20 mouse cellular contexts compared by ENCODE assay signal in the genomic region with DNA sequence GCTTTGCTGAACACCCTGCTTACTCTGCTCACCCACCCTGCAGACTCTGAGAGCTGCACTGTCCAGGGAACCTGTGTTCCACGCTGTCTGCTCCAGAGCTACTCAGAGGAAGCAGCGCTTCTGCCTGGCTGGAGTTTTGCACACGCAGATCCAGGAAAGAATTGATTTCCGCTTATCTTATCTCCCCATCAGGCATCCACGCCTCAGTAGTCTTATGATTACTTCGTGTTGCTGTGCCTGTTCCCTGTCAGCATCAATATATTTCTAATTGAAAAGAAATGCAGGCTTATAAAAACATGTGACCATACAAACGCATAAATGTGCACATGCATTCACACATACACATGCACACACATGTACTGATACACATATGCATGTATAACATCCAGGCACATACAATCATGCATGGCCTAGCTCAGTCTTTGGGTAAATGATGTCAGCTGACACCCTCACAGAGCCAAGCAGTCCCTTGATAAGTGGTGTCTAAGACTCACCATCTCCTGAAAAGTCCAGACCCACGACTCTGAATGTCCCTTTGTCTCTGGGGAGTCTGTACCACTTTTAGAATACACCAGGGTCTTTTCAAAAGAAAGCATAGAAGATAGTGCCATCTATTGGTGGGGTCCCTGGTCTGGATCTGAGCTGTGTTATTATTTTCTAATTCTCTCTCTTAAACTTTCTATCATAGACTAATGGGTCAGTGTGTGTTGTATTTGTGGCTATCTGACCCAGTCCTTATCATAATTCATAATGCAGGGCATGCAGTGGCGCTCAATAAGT. TPM values are rescaled to one million over a fixed set of nuclear protein-coding genes. Genes with fewer than 3 reads are reported as not detected.
DNase-seq lines count a peak whose midpoint lies in the region; ATAC-seq and TF ChIP-seq lines count a peak whose summit lies in the region.
"Had no signal": no experiment of that assay in that cellular context is flagged by ENCODE, and none has a peak within 500 bp of the region (broad histone marks: within the 10 kb centered on the region; RNA-seq: fewer than 3 reads in every experiment).

No protein-coding gene starts in this region.

- H3K27me3 ChIP-seq in hindbrain, embryonic 11.5 days (ENCODE audit: control insufficient read depth, insufficient read depth, low read length) = no peaks in the 10 kb centered on the region
- H3K27me3 ChIP-seq in hindbrain, embryonic 13.5 days = peaks cover 8% of the 10 kb centered on the region; the same call in 1 of the 2 replicates
- H3K27me3 ChIP-seq in hindbrain, embryonic 15.5 days = no peaks in the 10 kb centered on the region
- no peaks in the 10 kb centered on the region; the same call in 1 of the 2 replicates for H3K27me3 ChIP-seq in midbrain, postnatal 0 days (ENCODE audit: insufficient read depth, low read length)
- H3K27me3 ChIP-seq: embryonic facial prominence, embryonic 12.5 days; lung, embryonic 15.5 days had no signal

- H3K27ac ChIP-seq in hindbrain, embryonic 11.5 days (ENCODE audit: low read depth, low read length) = peak overlapping the region; percentile 78; the same call in 1 of the 2 replicates
- H3K27ac ChIP-seq in hindbrain, embryonic 13.5 days = no peak overlapping the region
- H3K27ac ChIP-seq in hindbrain, embryonic 15.5 days (replicated peaks) = 0 out of 2 replicates have a peak overlapping the region, but pooled peaks have one; percentile 21
- no peak overlapping the region for H3K27ac ChIP-seq in midbrain, postnatal 0 days (ENCODE audit: low read depth, low read length)
- H3K27ac ChIP-seq: embryonic facial prominence, embryonic 12.5 days; gastrocnemius, adult 2 months; liver, embryonic 14.5 days; lung, embryonic 15.5 days had no signal

- no peak overlapping the region for H3K4me3 ChIP-seq in hindbrain, embryonic 11.5 days (ENCODE audit: low read depth, low read length)
- no peak overlapping the region for H3K4me3 ChIP-seq in hindbrain, embryonic 13.5 days
- H3K4me3 ChIP-seq in hindbrain, embryonic 15.5 days = no peak overlapping the region
- H3K4me3 ChIP-seq in midbrain, postnatal 0 days (ENCODE audit: low read depth, low read length) = no peak overlapping the region
- H3K4me3 ChIP-seq: embryonic facial prominence, embryonic 12.5 days; erythroblast, embryonic 14.5 days; gastrocnemius, adult 2 months; lung, embryonic 15.5 days had no signal

- ATAC-seq in hindbrain, embryonic 11.5 days (ENCODE audit: low FRiP score) = no peak
- no peak for ATAC-seq in hindbrain, embryonic 13.5 days (ENCODE audit: low FRiP score)
- ATAC-seq in hindbrain, embryonic 15.5 days (ENCODE audit: low FRiP score, low read depth) = no peak
- ATAC-seq in midbrain, postnatal 0 days (ENCODE audit: low FRiP score) = no peak
- ATAC-seq: intestine, embryonic 16.5 days; Patski had no signal

- H3K9me3 ChIP-seq in hindbrain, embryonic 11.5 days (ENCODE audit: control insufficient read depth, low read length) = no peaks in the 10 kb centered on the region
- H3K9me3 ChIP-seq in hindbrain, embryonic 13.5 days = no peaks in the 10 kb centered on the region
- H3K9me3 ChIP-seq in hindbrain, embryonic 15.5 days = no peaks in the 10 kb centered on the region
- no peaks in the 10 kb centered on the region for H3K9me3 ChIP-seq in midbrain, postnatal 0 days (ENCODE audit: low read length)
- H3K9me3 ChIP-seq: embryonic facial prominence, embryonic 12.5 days; lung, embryonic 15.5 days had no signal

- peaks cover 9% of the 10 kb centered on the region for H3K4me1 ChIP-seq in hindbrain, embryonic 11.5 days (replicated peaks; ENCODE audit: control insufficient read depth, insufficient read depth, low read length)
- peaks cover 30% of the 10 kb centered on the region for H3K4me1 ChIP-seq in hindbrain, embryonic 13.5 days (replicated peaks)
- H3K4me1 ChIP-seq in hindbrain, embryonic 15.5 days (replicated peaks) = peaks cover 20% of the 10 kb centered on the region
- H3K4me1 ChIP-seq in midbrain, postnatal 0 days (ENCODE audit: insufficient read depth, low read length) = no peaks in the 10 kb centered on the region; the same call in 1 of the 2 replicates
- H3K4me1 ChIP-seq: embryonic facial prominence, embryonic 12.5 days; lung, embryonic 15.5 days had no signal

- no peaks in the 10 kb centered on the region for H3K36me3 ChIP-seq in hindbrain, embryonic 11.5 days (ENCODE audit: control insufficient read depth, insufficient read depth, low read length)
- H3K36me3 ChIP-seq in hindbrain, embryonic 13.5 days = no peaks in the 10 kb centered on the region
- no peaks in the 10 kb centered on the region for H3K36me3 ChIP-seq in hindbrain, embryonic 15.5 days
- no peaks in the 10 kb centered on the region for H3K36me3 ChIP-seq in midbrain, postnatal 0 days (ENCODE audit: insufficient read depth, low read length)
- H3K36me3 ChIP-seq: embryonic facial prominence, embryonic 12.5 days; lung, embryonic 15.5 days had no signal

- no peak for TF ChIP-seq POLR2A in brain, embryonic 14.5 days (IDR thresholded peaks at IDR 0.05; ENCODE audit: borderline replicate concordance, extremely low read depth, insufficient read depth, insufficient read length, poor library complexity, severe bottlenecking)

- WGBS in hindbrain, embryonic 11.5 days = 68% methylated on average over 9 of the region's 9 CpGs
- WGBS in hindbrain, embryonic 13.5 days = 56% methylated on average over 9 of the region's 9 CpGs
- WGBS in hindbrain, embryonic 15.5 days = 60% methylated on average over 9 of the region's 9 CpGs
- WGBS in midbrain, postnatal 0 days = 55% methylated on average over 9 of the region's 9 CpGs

- H3K9ac ChIP-seq in hindbrain, embryonic 11.5 days (ENCODE audit: low read depth, low read length) = no peak overlapping the region
- H3K9ac ChIP-seq in hindbrain, embryonic 13.5 days = no peak overlapping the region
- no peak overlapping the region for H3K9ac ChIP-seq in hindbrain, embryonic 15.5 days
- no peak overlapping the region for H3K9ac ChIP-seq in midbrain, postnatal 0 days (replicated peaks; ENCODE audit: low read length, poor library complexity, severe bottlenecking)
- H3K9ac ChIP-seq: embryonic facial prominence, embryonic 12.5 days; liver, embryonic 14.5 days; lung, embryonic 15.5 days had no signal

- TF ChIP-seq CTCF in brain, embryonic 14.5 days (IDR thresholded peaks at IDR 0.05; ENCODE audit: borderline replicate concordance, extremely low read depth, insufficient read depth, insufficient read length) = no peak
- TF ChIP-seq CTCF in midbrain, postnatal 0 days (IDR thresholded peaks at IDR 0.05) = peak; percentile 57

- DNase-seq in hindbrain, embryonic 11.5 days (ENCODE audit: low spot score) = no peak
- peak; percentile 39 for DNase-seq in brain, embryonic 14.5 days (ENCODE audit: low read depth)
- DNase-seq in midbrain, postnatal 0 days (ENCODE audit: low spot score) = peak; percentile 45
- no peak for DNase-seq in right cerebral cortex, postnatal 4 days
- no peak for DNase-seq in heart, adult 8-10 months (ENCODE audit: low spot score)
- DNase-seq: adrenal gland, postnatal 14 days; cerebellum, adult 11-12 months; cerebellum, postnatal 25 days; heart, postnatal 36 days; lung, postnatal 4 days; thymus, postnatal 14 days had no signal

- H3K4me2 ChIP-seq in hindbrain, embryonic 11.5 days (replicated peaks; ENCODE audit: low read depth, low read length) = no peak overlapping the region
- no peak overlapping the region for H3K4me2 ChIP-seq in hindbrain, embryonic 13.5 days
- H3K4me2 ChIP-seq in hindbrain, embryonic 15.5 days = no peak overlapping the region
- H3K4me2 ChIP-seq in midbrain, postnatal 0 days (ENCODE audit: low read depth, low read length, poor library complexity, severe bottlenecking) = no peak overlapping the region
- H3K4me2 ChIP-seq: embryonic facial prominence, embryonic 12.5 days; lung, embryonic 15.5 days had no signal

RNA-seq across cellular contexts. Expression of gene Rapgef1, which starts 47.4 kb away (rescaled TPM):
- 13.3 and 14.3 TPM in 2 replicates for polyA plus RNA-seq in hindbrain, embryonic 11.5 days (2014; fragmentation: Nextera tagmentation; extraction: Ambion mirVana)
- polyA plus RNA-seq in hindbrain, embryonic 13.5 days (2015; fragmentation: Nextera tagmentation; extraction: Ambion mirVana) = 14.3 and 16.1 TPM in 2 replicates
- 94.9 and 101 TPM in 2 replicates for polyA plus RNA-seq in brain, embryonic 14.5 days (2012; rRNA removed)
- polyA plus RNA-seq in hindbrain, embryonic 15.5 days (2015; fragmentation: Nextera tagmentation; extraction: Ambion mirVana) = 21.8 and 23.4 TPM in 2 replicates
- total RNA-seq in midbrain, postnatal 0 days (2014; rRNA removed) = 98.7 and 109 TPM in 2 replicates
- polyA plus RNA-seq in midbrain, postnatal 0 days (2015; fragmentation: Nextera tagmentation; extraction: Ambion mirVana) = 15.4 and 16.2 TPM in 2 replicates
- total RNA-seq in heart, adult 8-10 months (2022) = 100 to 1,000 TPM in 3 of 4 experiments, 10 to 100 TPM in 1; 98.1 to 113 (median 107) TPM

Comparison
In these comparisons a context has a peak if more than half of its experiments do, and no peak if none do; other contexts are left out.
1. H3K27ac ChIP-seq: peak in hindbrain, embryonic 11.5 days (single experiment) and hindbrain, embryonic 15.5 days (single experiment); none in hindbrain, embryonic 13.5 days (single experiment) and midbrain, postnatal 0 days (single experiment).
2. DNase-seq: peak in brain, embryonic 14.5 days (single experiment) and midbrain, postnatal 0 days (single experiment); none in hindbrain, embryonic 11.5 days (single experiment), right cerebral cortex, postnatal 4 days (single experiment) and heart, adult 8-10 months (single experiment).